Mouse (Mus musculus) intestine, embryonic 16.5 days (tissue): ENCODE data around the gene Ipo11. TPM values are rescaled to one million over a fixed set of nuclear protein-coding genes. Genes with fewer than 3 reads are reported as not detected.

Experiments
- ATAC-seq: fragments of 200-750 bp; cut with Nextera tagmentation; 2 replicates; pipeline ENCODE4 v1.8.0; 2017; ENCODE audit warnings: moderate TSS enrichment, moderate library complexity
- H3K27ac ChIP-seq: fragments of 300-500 bp; sonication (generic); 2 replicates; pipeline ENCODE4 v1.5.1; 2014; ENCODE audit warnings: mild to moderate bottlenecking, low read length
- H3K27me3 ChIP-seq: fragments of 300-500 bp; sonication (generic); replicated peaks from 2 replicates; pipeline ENCODE4 v1.6.1; 2014; ENCODE audit warnings: low read length, control low read depth, mixed read lengths; ENCODE audit not compliant: control insufficient read depth, insufficient read depth
- H3K36me3 ChIP-seq: fragments of 300-500 bp; sonication (generic); 2 replicates; pipeline ENCODE4 v1.6.1; 2014; ENCODE audit warnings: low read length, control low read depth; ENCODE audit not compliant: control insufficient read depth, insufficient read depth
- H3K4me1 ChIP-seq: fragments of 300-500 bp; sonication (generic); 2 replicates; pipeline ENCODE4 v1.6.1; 2014; ENCODE audit warnings: low read length, control low read depth, mixed read lengths; ENCODE audit not compliant: control insufficient read depth, insufficient read depth
- H3K4me2 ChIP-seq: fragments of 300-500 bp; sonication (generic); 2 replicates; pipeline ENCODE4 v1.6.1; 2014; ENCODE audit warnings: low read depth, low read length, control low read depth
- H3K4me3 ChIP-seq: fragments of 300-500 bp; sonication (generic); 2 replicates; pipeline ENCODE4 v1.5.1; 2014; ENCODE audit warnings: mild to moderate bottlenecking, low read length
- H3K9ac ChIP-seq: fragments of 300-500 bp; sonication (generic); 2 replicates; pipeline ENCODE4 v1.6.1; 2014; ENCODE audit warnings: low read depth, low read length
- H3K9me3 ChIP-seq: fragments of 300-500 bp; sonication (generic); 2 replicates; pipeline ENCODE4 v1.6.1; 2016; ENCODE audit warnings: low read length, control low read depth; ENCODE audit not compliant: control insufficient read depth
- WGBS: fragments of 180-500 bp; shearing (Covaris S2); extraction: QIAGEN DNeasy Blood & Tissue Kit; methylation state at CpG from one replicate; pipeline ENCODE4 v1.1.7; 2014; 5-methylcytosine and 5-hydroxymethylcytosine counted together
- polyA plus RNA-seq: library from polyadenylated mRNA; unstranded; fragments of >200 nt; fragmentation: Nextera tagmentation; extraction: Ambion mirVana; gene quantifications from 2 replicates; pipeline ENCODE4 v1.2.1, GENCODE M21; 2015

Gene Ipo11
- polyA plus RNA-seq: 37.4 and 39.3 TPM in 2 replicates

DNA sequence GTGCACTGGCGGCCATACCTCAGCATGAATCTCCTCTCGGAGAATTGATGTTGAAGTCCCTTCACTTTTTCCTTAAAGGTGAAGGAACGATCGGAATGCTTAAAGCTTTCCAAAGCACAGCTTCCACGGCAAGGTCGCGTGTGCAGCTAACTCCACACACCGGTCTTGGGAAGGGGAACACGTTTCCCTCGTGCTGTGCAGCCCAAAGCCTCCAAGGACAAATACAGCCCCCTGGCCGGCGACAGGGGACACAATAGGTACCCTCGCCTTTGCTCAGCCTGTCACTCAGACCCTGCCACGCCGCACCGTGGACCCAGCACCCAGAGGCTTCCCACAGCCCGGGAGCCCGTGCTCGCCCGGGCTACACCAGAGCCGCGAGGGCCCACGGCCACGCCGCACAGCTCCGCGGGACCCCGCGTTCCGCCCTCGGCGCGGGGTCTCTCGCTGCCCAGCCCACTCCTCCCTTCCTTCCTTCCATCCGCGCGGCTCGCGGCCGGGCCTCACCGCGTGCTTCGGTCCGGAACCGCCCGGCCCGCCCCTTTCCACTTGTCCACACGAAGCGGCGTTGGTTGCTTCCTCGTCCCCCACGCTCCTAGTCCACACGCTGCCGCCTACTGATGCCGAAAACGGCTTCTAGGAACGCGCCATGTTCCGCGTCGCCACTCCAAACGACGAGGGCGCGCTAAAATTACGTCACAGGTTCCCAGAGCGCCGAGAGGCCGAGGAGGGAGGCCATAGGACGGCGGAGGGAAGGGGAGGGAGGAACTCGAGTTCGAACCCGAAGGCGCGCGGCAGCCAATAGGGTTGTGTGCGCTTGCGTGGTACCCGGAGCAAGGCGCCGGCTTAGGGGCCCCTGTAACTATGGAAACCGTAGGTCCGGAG is at the start of gene Ipo11:
Ipo11 (minus strand) TSS at position 703 of the 882 bp plus-strand sequence.
- ATAC-seq: peak; percentile 98
- 0 out of 2 replicates have a peak, but pooled peaks cover 3% of the 10 kb centered on the region for H3K4me1 ChIP-seq
- peak within 1 kb of the TSS; percentile 100 for H3K4me3 ChIP-seq
- H3K27me3 ChIP-seq: no peaks in the 10 kb centered on the region
- peak within 1 kb of the TSS; percentile 58 for H3K27ac ChIP-seq
- under 1% methylated on average over 80 of the region's 84 CpGs for WGBS
- H3K36me3 ChIP-seq: no peaks in the 10 kb centered on the region
- peak within 1 kb of the TSS; percentile 94 for H3K9ac ChIP-seq
- H3K9me3 ChIP-seq: no peaks in the 10 kb centered on the region
- peak within 1 kb of the TSS; percentile 73 for H3K4me2 ChIP-seq

DNA sequence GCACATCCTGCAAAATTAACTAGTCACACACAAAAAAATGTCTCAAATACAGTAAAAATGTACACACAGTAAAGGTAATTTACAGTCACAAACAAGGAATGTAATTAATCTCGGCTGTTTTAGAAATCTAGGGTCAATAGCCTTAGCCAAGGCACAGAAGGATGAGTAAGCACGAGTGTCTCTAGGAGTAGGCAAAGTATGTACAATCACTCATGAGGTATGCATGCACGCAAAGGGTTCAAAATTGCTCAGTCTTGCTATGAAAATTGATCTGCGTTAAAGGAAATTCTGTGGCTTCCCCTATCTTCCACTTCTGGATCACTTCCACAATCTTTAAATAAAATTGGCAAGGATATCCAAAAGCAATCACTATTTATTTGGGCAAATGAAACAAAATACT is 24.7 kb upstream of the Ipo11 start:
- 92% methylated on average over 4 of the region's 4 CpGs for WGBS
- Histone ChIP-seq H3K4me2 (no peak overlapping the region), H3K4me3 (no peak overlapping the region), H3K27ac (no peak overlapping the region), H3K36me3 (peaks cover 5% of the 10 kb centered on the region; the same call in 1 of the 2 replicates), H3K4me1 (no peaks in the 10 kb centered on the region), H3K9me3 (no peaks in the 10 kb centered on the region), H3K27me3 (no peaks in the 10 kb centered on the region), H3K9ac (no peak overlapping the region)
- ATAC-seq: no peak

DNA sequence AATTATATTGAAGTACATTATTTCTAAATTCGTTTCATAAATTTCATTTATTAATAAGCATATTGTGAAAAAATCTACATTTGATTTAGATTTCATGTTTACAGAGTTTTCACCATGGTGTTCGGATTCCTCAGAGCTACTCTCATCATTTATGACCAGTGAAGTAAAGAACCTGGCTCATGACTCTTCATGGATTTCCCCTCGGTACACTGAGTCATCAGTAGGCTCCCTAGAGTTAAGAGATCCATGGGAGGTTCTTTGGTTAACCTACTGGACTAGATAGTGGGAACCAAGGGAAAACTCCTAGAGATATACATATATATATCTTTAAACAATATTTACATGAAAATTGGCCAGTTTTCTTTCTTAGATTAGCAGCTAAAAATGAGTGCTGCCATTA is 23.8 kb upstream of the Ipo11 start:
- ATAC-seq: no peak
- H3K36me3 ChIP-seq: peaks cover 5% of the 10 kb centered on the region
- no peaks in the 10 kb centered on the region for H3K27me3 ChIP-seq
- no peaks in the 10 kb centered on the region for H3K9me3 ChIP-seq
- H3K4me1 ChIP-seq: no peaks in the 10 kb centered on the region
- no peak overlapping the region for H3K4me3 ChIP-seq
- WGBS: 89% methylated on average over 3 of the region's 3 CpGs
- no peak overlapping the region for H3K27ac ChIP-seq
- no peak overlapping the region for H3K4me2 ChIP-seq
- no peak overlapping the region for H3K9ac ChIP-seq

DNA sequence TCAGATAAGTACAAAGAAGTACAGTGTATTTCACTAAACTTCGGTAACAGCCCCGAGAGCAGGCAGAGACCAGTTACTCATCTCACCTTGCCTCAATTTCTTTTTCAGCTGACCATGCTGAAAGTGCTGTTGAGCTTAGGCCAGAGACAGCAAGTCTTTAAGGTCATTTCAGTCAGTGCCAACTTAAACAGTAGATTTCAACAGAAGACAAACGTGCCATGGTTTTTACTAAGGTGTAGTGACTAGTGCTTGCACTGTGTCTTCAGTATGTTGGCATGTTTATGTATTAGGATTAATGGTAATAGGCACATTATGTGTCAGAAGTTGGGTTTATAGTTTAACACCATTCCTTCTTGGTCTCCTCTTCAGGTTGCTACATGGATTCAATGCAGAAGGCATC is 21.5 kb upstream of the Ipo11 start:
- H3K4me1 ChIP-seq: no peaks in the 10 kb centered on the region
- H3K4me2 ChIP-seq: no peak overlapping the region
- no peak overlapping the region for H3K9ac ChIP-seq
- no peak overlapping the region for H3K27ac ChIP-seq
- no peak for ATAC-seq
- H3K9me3 ChIP-seq: no peaks in the 10 kb centered on the region
- WGBS: 89% methylated on average over 3 of the region's 3 CpGs
- H3K4me3 ChIP-seq: no peak overlapping the region
- no peaks in the 10 kb centered on the region for H3K27me3 ChIP-seq
- peaks cover 5% of the 10 kb centered on the region for H3K36me3 ChIP-seq

DNA sequence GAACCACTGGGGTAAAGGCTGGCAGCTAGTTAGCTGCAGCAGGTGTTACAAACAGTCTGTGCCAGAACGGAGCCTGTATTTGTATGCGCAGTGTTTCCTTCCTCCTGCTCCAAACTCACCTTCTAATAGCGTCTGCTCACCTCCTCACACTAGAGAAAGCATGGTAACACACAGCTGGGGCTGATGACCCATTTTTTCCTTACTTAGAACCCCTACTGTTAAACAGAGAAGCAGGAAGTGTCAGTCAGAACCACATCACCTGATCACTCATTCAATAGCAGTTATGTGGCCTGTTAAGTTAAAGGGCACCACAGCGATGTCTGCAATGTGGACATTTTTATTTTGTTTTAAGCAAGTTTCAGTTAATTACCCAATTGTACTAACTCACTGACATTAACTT is 20.8 kb upstream of the Ipo11 start:
- no peak overlapping the region for H3K9ac ChIP-seq
- H3K4me2 ChIP-seq: no peak overlapping the region
- no peak overlapping the region for H3K27ac ChIP-seq
- no peak for ATAC-seq
- 93% methylated on average over 4 of the region's 4 CpGs for WGBS
- peaks cover 5% of the 10 kb centered on the region for H3K36me3 ChIP-seq
- H3K27me3 ChIP-seq: no peaks in the 10 kb centered on the region
- H3K4me3 ChIP-seq: no peak overlapping the region
- no peaks in the 10 kb centered on the region for H3K4me1 ChIP-seq
- no peaks in the 10 kb centered on the region for H3K9me3 ChIP-seq

DNA sequence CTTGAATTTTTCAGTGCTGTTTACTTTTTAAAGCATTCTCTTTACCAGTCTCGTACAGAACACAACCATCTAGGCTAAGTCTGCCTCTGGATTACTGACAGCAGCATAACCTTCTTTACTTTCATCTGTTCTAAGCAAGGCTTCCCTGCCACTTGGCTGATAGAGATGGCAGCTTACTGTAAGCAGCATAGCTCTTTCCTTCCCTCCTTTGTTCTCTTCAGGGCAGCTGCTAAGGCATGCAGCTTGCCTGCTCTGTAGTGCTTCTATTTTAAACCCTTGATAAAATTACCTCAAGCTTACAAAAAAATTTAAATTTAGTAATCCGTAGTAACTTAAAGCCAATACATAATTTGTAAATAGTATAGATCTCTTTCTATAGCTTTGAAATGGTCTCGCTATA is 18.1 kb upstream of the Ipo11 start:
- H3K4me3 ChIP-seq: no peak overlapping the region
- H3K27ac ChIP-seq: no peak overlapping the region
- no peaks in the 10 kb centered on the region for H3K27me3 ChIP-seq
- no peak overlapping the region for H3K4me2 ChIP-seq
- H3K4me1 ChIP-seq: no peaks in the 10 kb centered on the region
- no peak for ATAC-seq
- no peaks in the 10 kb centered on the region for H3K9me3 ChIP-seq
- H3K9ac ChIP-seq: no peak overlapping the region
- 86% methylated on average over 3 of the region's 3 CpGs for WGBS
- peaks cover 5% of the 10 kb centered on the region for H3K36me3 ChIP-seq

DNA sequence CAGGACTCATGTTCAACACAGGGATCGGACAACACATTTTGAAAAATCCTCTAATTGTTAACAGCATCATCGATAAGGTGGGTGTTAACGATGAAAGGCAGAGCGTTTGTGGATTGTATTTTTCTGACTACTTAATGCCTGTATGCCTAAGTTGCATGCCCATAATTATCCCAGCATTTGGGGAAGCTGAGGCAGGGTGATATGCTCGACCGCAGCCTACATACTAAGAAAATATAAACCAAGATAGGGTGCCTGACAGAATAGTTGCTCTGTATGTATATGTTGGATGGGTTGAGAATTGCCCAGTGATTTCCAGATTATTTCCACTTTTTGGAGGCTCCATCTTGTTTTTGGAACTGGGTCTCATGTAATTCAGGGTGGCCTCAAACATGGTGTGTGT is 10.8 kb upstream of the Ipo11 start:
- ATAC-seq: no peak
- H3K27me3 ChIP-seq: no peaks in the 10 kb centered on the region
- H3K9me3 ChIP-seq: no peaks in the 10 kb centered on the region
- 5% methylated on average over 6 of the region's 6 CpGs for WGBS
- peak overlapping the region; percentile 95 for H3K9ac ChIP-seq
- no peak overlapping the region; the same call in 1 of the 2 replicates for H3K27ac ChIP-seq
- peak overlapping the region; percentile 56 for H3K4me2 ChIP-seq
- peak overlapping the region; percentile 92 for H3K4me3 ChIP-seq
- H3K36me3 ChIP-seq: 0 out of 2 replicates have a peak, but pooled peaks cover 4% of the 10 kb centered on the region
- H3K4me1 ChIP-seq: peaks cover 10% of the 10 kb centered on the region

DNA sequence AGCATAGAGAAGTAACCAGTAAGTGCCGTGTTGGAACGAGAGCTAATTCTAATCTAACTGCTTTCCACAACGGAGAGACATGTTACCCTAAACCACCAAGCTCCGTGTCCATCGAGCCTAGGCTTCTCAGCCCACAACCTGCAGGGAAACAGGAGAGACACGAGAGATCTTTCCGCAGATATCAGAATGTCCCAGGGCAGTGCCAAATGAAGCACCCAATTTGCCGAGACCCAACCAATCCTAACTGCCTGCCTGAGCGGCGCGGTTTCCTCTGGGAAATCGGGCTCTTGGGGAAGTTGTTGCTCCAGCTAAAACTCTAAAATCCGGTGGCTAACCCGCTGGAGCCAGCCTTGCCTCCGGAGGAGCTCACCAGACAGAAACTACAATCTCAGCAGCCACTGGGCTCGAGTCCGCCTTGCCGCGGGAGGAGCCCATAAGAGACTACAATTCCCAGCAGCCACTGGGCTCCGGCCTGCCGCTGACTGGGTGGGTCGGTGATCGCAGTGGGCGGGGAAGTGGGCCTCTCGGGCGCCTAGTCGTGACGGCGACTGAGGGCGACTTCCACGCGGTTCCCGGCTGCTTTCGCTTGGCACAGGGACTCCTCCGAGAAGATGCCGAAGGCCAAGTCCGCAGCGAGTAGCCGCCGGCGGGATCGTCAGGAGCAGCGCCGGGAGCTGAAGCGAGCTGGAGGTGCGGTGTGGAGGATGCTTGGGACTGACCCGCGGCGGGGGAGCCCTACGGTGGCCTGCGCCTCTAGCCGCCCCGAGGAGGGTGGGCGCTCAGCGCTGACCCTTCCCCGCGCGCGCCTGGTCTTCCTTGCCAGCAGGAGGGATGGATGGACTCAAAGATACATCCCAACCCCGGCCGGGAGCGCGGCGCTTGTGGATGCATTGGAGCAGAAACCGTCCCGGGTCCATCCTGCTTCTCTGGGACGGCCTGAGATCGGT is 10.1 kb upstream of the Ipo11 start, which contains the start of gene Dimt1:
Dimt1 (plus strand) TSS at position 534 of the 947 bp plus-strand sequence.
- H3K36me3 ChIP-seq: 0 out of 2 replicates have a peak, but pooled peaks cover 4% of the 10 kb centered on the region
- peak within 1 kb of the TSS; percentile 56 for H3K4me2 ChIP-seq
- H3K27me3 ChIP-seq: no peaks in the 10 kb centered on the region
- peak; percentile 100 for ATAC-seq
- under 1% methylated on average over 68 of the region's 68 CpGs for WGBS
- peak within 1 kb of the TSS; percentile 95 for H3K9ac ChIP-seq
- peak within 1 kb of the TSS; percentile 93 for H3K27ac ChIP-seq
- H3K4me3 ChIP-seq: peak within 1 kb of the TSS; percentile 92
- H3K4me1 ChIP-seq: peaks cover 10% of the 10 kb centered on the region
- no peaks in the 10 kb centered on the region for H3K9me3 ChIP-seq

DNA sequence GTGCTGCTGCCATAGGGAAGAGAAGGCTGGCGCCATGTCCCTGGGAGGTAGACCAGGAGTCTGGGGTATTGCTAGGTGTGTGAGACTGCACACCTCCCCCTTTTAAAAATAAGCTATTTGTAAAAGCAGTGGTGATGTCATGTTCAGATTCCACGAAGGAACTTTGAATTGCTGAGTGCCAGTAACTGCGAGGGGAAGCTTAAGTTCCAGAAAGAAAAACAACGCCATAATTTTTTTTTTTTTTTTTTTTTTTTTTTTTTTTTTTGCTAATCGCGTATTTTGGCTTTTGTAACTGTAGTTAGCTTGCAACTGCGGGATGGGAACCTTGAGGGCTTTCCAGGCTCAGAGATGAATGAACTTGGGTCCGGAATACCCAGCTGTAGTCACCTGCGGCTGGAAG is 8.8 kb upstream of the Ipo11 start:
- Histone ChIP-seq H3K27ac (no peak overlapping the region), H3K4me3 (no peak overlapping the region), H3K9me3 (no peaks in the 10 kb centered on the region), H3K9ac (no peak overlapping the region), H3K4me1 (peaks cover 10% of the 10 kb centered on the region), H3K4me2 (no peak overlapping the region), H3K36me3 (0 out of 2 replicates have a peak, but pooled peaks cover 4% of the 10 kb centered on the region), H3K27me3 (no peaks in the 10 kb centered on the region)
- 81% methylated on average over 9 of the region's 9 CpGs for WGBS
- no peak for ATAC-seq
